Mouse (Mus musculus) midbrain, embryonic 14.5 days (tissue): Measurements from ENCODE around the gene Drd4. TPM values are rescaled to one million over a fixed set of nuclear protein-coding genes. Genes with fewer than 3 reads are reported as not detected.
A peak's percentile ranks its signal among the peaks of the same experiment; 100 is the strongest.

ENCODE experiments used
- ATAC-seq: fragments of 200-750 bp; cut with Nextera tagmentation; 2 replicates; pipeline ENCODE4 v1.8.0; 2017; ENCODE audit warnings: moderate number of reproducible peaks, moderate library complexity; ENCODE audit not compliant: low FRiP score, low TSS enrichment
- DNase-seq: peaks from one replicate; pipeline ENCODE4 v3.0.0-alpha.2; 2015
- H3K27ac ChIP-seq: fragments of 300-500 bp; sonication (generic); replicated peaks from 2 replicates; pipeline ENCODE4 v1.5.1; 2014; ENCODE audit warnings: mild to moderate bottlenecking, low read depth, low read length, moderate library complexity
- H3K27me3 ChIP-seq: fragments of 300-500 bp; sonication (generic); 2 replicates; pipeline ENCODE4 v1.6.1; 2014; ENCODE audit warnings: low read length, control low read depth, mixed read lengths; ENCODE audit not compliant: control insufficient read depth, insufficient read depth
- H3K36me3 ChIP-seq: fragments of 300-500 bp; sonication (generic); 2 replicates; pipeline ENCODE4 v1.6.1; 2014; ENCODE audit warnings: low read length, control low read depth; ENCODE audit not compliant: control insufficient read depth, insufficient read depth
- H3K4me1 ChIP-seq: fragments of 300-500 bp; sonication (generic); 2 replicates; pipeline ENCODE4 v1.6.1; 2014; ENCODE audit warnings: mild to moderate bottlenecking, antibody characterized with exemption, low read length, control low read depth; ENCODE audit not compliant: control insufficient read depth, insufficient read depth
- H3K4me2 ChIP-seq: fragments of 300-500 bp; sonication (generic); 2 replicates; pipeline ENCODE4 v1.6.1; 2014; ENCODE audit warnings: mild to moderate bottlenecking, low read length, moderate library complexity
- H3K4me3 ChIP-seq: fragments of 300-500 bp; sonication (generic); replicated peaks from 2 replicates; pipeline ENCODE4 v1.5.1; 2014; ENCODE audit warnings: low read depth, low read length
- H3K9ac ChIP-seq: fragments of 300-500 bp; sonication (generic); replicated peaks from 2 replicates; pipeline ENCODE4 v1.6.1; 2014; ENCODE audit warnings: mild to moderate bottlenecking, low read length, moderate library complexity
- H3K9me3 ChIP-seq: fragments of 300-500 bp; sonication (generic); 2 replicates; pipeline ENCODE4 v1.6.1; 2016; ENCODE audit warnings: low read length, control low read depth, mixed read lengths; ENCODE audit not compliant: control insufficient read depth
- WGBS: fragments of 180-500 bp; shearing (Covaris S2); extraction: QIAGEN DNeasy Blood & Tissue Kit; methylation state at CpG from one replicate; pipeline ENCODE4 v1.1.7; 2014; 5-methylcytosine and 5-hydroxymethylcytosine counted together
- polyA plus RNA-seq: library from polyadenylated mRNA; unstranded; fragments of >200 nt; fragmentation: Nextera tagmentation; extraction: Ambion mirVana; gene quantifications from 2 replicates; pipeline ENCODE4 v1.2.1, GENCODE M21; 2014

Drd4 gene
- polyA plus RNA-seq, 1 experiment from 2014 or later = 0.53 TPM

DNA sequence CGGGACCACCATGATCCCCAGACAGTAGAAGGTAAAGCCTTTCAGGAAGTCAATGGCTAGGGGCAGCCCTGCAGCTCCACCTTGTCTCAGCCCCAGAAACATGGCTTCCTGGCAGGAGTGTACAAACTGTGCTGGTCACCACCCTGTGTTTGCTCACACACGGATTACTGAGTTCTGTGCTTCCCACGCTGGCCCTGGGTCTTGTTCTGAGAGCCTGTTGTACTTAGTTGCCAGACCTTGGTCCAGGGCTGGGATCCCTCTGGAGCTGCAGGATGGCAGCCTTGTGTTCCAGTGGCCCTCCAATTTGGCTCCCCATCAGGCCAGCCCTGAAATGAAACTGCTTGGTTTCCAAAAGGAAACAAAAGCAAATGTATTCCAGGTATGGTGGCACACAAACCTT lies 44.5 kb downstream of the Drd4 start:
- no peaks in the 10 kb centered on the region for H3K9me3 ChIP-seq
- H3K4me3 ChIP-seq = no peak overlapping the region
- H3K9ac ChIP-seq = no peak overlapping the region
- no peak for ATAC-seq
- DNase-seq = no peak
- H3K36me3 ChIP-seq = peaks cover 18% of the 10 kb centered on the region
- H3K4me2 ChIP-seq = no peak overlapping the region
- 85% methylated on average over 3 of the region's 3 CpGs for WGBS
- H3K4me1 ChIP-seq = no peaks in the 10 kb centered on the region
- H3K27ac ChIP-seq = no peak overlapping the region
- no peaks in the 10 kb centered on the region for H3K27me3 ChIP-seq

DNA sequence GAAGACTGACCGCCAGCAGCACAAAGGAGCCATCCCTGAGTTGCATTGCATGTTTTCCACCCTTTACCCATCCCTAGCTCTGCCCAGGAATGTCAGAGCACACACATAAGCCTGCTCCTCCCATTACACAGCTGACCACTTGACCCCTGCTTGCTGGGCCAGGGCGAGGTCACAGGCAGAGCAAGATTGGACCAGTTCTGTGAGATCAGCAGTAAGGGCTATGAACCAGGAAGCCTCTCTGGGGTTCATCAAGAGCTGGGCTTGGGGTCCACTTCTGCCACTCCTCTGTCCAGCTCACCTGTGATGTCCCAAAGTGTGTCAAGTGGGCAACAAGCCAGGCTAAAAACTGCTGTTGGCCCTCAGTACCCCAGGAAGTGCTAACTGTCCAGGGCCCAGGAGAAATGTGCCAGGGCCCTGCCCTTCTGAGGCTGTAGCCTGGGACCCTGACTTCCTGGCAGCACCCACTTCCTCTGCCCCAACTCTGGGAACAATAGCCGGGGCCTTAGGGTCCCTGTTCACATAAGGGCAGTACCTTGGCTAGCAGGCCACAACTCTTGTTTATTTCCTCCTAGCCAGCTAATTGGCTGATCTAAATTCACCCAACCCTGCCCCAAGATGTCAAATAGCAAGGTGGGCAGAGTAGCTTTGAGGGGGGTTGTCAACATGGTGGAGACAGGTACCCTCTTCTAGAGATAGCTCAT lies 46.1 kb downstream of the Drd4 start:
- DNase-seq = no peak
- no peak overlapping the region for H3K27ac ChIP-seq
- no peaks in the 10 kb centered on the region for H3K9me3 ChIP-seq
- ATAC-seq = no peak
- H3K4me1 ChIP-seq = no peaks in the 10 kb centered on the region
- peaks cover 13% of the 10 kb centered on the region for H3K36me3 ChIP-seq
- H3K9ac ChIP-seq = no peak overlapping the region
- H3K4me3 ChIP-seq = no peak overlapping the region
- H3K4me2 ChIP-seq = no peak overlapping the region
- no peaks in the 10 kb centered on the region for H3K27me3 ChIP-seq
- 82% methylated on average over 3 of the region's 3 CpGs for WGBS

DNA sequence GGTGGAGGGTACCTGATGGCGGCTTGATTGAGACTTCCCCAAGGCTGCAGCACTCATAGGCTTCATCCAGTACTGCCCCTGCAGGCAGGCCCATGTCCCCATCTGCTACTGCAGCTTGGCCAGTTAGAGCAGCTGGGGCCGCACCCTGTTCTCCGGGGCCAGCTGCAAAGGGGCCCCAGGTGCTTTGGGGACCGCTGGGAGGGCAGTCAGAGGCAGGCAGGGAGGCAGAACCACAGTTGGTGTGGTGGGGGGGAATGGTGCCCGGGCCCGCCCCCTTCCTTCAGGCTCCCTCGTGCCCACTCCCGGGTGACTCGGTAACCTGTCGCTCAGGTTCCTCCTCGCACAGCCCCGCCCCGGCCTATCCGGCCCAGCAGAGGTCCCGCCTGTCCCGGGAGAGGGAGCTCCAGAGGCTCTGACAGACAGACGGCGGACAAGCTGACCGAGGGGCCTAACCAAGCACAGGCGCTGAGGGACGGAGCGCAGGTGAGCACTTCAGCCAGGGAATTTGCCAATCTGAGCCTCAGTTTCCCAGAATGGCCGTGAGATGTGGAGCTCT lies 46.8 kb downstream of the Drd4 start, which contains the start of gene Eps8l2:
Gene Eps8l2, plus strand, starts transcription at position 305 of the 556 bp plus-strand sequence.
- Histone ChIP-seq H3K4me1 (no peaks in the 10 kb centered on the region), H3K9ac (no peak within 1 kb of the TSS), H3K36me3 (peaks cover 7% of the 10 kb centered on the region; the same call in 1 of the 2 replicates), H3K27ac (no peak within 1 kb of the TSS), H3K4me3 (no peak within 1 kb of the TSS), H3K4me2 (peak within 1 kb of the TSS; percentile 20), H3K9me3 (no peaks in the 10 kb centered on the region), H3K27me3 (no peaks in the 10 kb centered on the region)
- DNase-seq (no peak), ATAC-seq (0 out of 2 replicates have a peak, but pooled peaks have one; percentile 25)
- WGBS = 2% methylated on average over 23 of the region's 23 CpGs

DNA sequence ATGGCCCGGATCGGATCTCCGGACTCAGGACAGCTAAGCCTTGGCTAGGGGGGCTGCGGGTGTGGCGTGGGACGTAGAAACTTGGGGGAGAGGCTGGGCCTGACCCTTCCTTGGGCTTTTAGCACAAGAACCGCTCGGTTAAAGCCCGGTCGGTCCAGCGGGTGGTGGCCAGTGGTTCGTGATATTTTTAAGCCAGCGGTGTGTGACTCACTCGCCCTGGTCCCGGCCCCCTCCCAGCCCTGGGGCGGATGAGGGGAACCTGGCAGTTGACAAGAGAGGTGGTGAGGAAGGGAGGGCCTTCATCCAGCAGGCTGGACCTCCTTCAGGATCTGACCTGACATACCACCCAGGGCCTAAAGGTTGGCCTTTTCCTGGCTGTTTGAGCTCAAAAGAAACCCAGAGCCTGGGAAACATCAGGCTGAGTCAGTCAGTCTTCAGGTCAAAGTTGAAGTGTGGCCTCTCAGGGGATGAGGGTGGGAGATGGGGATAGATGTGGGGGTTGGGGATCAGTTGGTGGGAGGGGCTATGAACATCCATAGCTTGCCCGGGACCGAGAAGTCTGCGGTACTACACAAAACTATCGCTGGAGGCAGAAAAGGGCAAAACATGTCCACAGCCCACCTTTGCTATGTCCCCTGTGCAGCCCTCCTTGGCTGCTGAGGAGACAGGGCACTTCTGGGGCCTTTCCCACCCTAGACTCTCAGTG lies 47.6 kb downstream of the Drd4 start:
- H3K4me2 ChIP-seq = no peak overlapping the region
- no peak overlapping the region for H3K27ac ChIP-seq
- H3K9me3 ChIP-seq = no peaks in the 10 kb centered on the region
- 31% methylated on average over 20 of the region's 20 CpGs for WGBS
- H3K36me3 ChIP-seq = 0 out of 2 replicates have a peak, but pooled peaks cover 1% of the 10 kb centered on the region
- no peak overlapping the region for H3K9ac ChIP-seq
- ATAC-seq = no peak
- H3K4me3 ChIP-seq = no peak overlapping the region
- DNase-seq = no peak
- H3K27me3 ChIP-seq = no peaks in the 10 kb centered on the region
- no peaks in the 10 kb centered on the region for H3K4me1 ChIP-seq

DNA sequence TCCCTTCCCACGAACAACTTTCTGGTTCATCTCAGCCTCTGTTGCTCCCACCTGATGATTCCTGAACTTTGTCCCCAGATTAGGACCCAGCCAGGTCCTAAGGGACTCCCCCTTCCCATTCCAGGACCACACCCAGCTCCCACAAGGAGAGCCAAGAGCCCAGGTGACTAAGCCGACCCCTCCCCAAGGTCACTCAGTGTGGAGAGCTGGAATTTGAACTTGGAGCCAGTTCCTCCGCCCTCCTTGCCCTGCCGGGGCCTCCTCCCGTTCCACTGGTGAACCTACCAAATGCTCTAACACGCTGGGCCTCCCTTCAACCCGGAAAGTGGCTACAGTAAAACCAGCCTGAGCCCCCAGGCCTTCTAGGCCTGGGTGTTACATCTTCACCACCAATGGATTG lies 48.2 kb downstream of the Drd4 start:
- Histone ChIP-seq H3K9ac (no peak overlapping the region), H3K27me3 (no peaks in the 10 kb centered on the region), H3K9me3 (no peaks in the 10 kb centered on the region), H3K4me2 (no peak overlapping the region), H3K4me3 (no peak overlapping the region), H3K36me3 (no peaks in the 10 kb centered on the region), H3K4me1 (no peaks in the 10 kb centered on the region), H3K27ac (no peak overlapping the region)
- ATAC-seq (no peak), DNase-seq (no peak)
- WGBS = 87% methylated on average over 7 of the region's 7 CpGs

DNA sequence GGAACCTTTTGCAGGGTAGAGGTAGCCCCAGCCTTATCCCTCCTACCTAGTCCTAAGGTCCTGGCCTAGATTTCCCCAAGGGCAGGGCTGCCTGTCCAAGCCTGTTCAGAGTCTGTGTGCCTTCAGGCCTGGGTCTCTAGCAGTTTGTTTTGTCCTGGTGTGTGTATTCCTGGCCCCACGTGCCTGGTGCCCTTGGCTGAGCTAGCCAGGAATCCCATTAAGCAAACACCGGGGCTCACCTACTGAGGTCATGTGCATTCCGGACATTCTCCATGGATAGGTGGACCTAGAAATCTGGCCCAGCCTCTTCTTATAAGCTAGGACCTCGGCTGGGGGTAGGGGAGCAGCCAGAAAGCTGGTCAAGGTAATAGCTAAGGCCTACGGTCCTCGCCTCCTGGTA lies 48.7 kb downstream of the Drd4 start:
- no peak overlapping the region for H3K27ac ChIP-seq
- no peaks in the 10 kb centered on the region for H3K36me3 ChIP-seq
- no peaks in the 10 kb centered on the region for H3K9me3 ChIP-seq
- DNase-seq (no peak), ATAC-seq (no peak)
- H3K27me3 ChIP-seq = no peaks in the 10 kb centered on the region
- H3K9ac ChIP-seq = no peak overlapping the region
- no peak overlapping the region for H3K4me2 ChIP-seq
- H3K4me1 ChIP-seq = no peaks in the 10 kb centered on the region
- no peak overlapping the region for H3K4me3 ChIP-seq
- WGBS = 83% methylated on average over 6 of the region's 6 CpGs

DNA sequence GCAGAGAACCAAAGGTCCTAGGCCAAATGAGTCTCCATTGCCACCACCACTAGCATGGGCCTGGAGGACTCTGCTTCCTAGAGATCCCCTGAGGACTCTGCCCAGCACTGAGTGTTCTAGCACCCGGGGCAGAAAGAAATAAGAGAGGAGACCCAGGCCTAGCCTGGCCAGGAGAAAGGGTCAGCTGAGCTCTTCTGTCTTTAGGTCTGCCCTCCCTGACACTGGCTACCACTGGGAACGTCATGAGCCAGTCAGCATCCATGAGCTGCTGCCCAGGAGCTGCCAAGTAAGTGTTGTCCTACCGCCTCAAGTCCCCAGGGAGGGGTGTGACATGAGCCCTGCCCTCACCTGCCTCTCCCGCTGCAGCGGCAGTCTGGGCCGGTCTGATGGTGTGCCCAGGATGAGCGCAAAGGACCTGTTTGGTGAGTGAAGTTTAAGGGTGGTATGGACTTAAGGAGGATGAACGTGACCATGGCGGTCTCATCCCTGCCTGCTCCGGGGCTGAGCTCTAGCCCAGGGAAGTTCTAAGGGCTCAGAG lies 50.0 kb downstream of the Drd4 start:
- Histone ChIP-seq H3K4me1 (no peaks in the 10 kb centered on the region), H3K9ac (no peak overlapping the region), H3K27ac (no peak overlapping the region), H3K36me3 (no peaks in the 10 kb centered on the region), H3K4me3 (no peak overlapping the region), H3K9me3 (no peaks in the 10 kb centered on the region), H3K4me2 (no peak overlapping the region), H3K27me3 (no peaks in the 10 kb centered on the region)
- ATAC-seq (no peak), DNase-seq (no peak)
- 81% methylated on average over 10 of the region's 10 CpGs for WGBS

DNA sequence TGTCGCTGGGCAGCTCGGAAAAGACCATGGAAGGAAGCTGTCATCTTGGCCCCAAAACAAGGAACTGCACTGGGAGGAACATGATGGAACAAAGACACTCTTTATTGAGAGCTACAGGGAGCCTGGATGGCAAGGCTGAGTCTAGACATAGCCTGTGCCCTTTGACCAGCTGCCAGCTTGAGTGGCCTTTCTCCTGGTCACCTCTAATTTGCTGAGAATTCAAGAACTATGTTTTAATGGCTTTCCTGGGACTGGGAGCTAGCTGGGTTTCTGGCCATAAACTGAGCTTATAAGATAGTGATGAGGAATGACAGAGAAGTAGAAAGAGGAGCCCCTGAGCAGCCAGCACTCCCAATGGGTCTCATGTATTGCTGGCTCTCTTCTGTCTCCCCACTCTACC lies 51.4 kb downstream of the Drd4 start:
- Histone ChIP-seq H3K9me3 (no peaks in the 10 kb centered on the region), H3K27me3 (no peaks in the 10 kb centered on the region), H3K36me3 (no peaks in the 10 kb centered on the region), H3K9ac (no peak overlapping the region), H3K27ac (no peak overlapping the region), H3K4me1 (no peaks in the 10 kb centered on the region), H3K4me3 (no peak overlapping the region), H3K4me2 (no peak overlapping the region)
- no peak for DNase-seq
- no peak for ATAC-seq
- WGBS = 54% methylated on average over 2 of the region's 2 CpGs
